Mouse (Mus musculus): ENCODE data around the gene Meis2. TPM values are rescaled to one million over a fixed set of nuclear protein-coding genes. Genes with fewer than 3 reads are reported as not detected.

The Meis2 gene
- polyA plus RNA-seq, 2 experiments from 2014 or later: not detected

- ATAC-seq: no peak
These were observed 126.6 kb downstream of the Meis2 start for GRCm38 (mm10) chr2:115938926-115939563.

- ATAC-seq: no peak
These were observed 127.3 kb downstream of the Meis2 start for GRCm38 (mm10) chr2:115938296-115938695.

- no peak for ATAC-seq
These were observed 127.7 kb downstream of the Meis2 start for GRCm38 (mm10) chr2:115937896-115938295.

- ATAC-seq: no peak
These were observed 128.9 kb downstream of the Meis2 start for GRCm38 (mm10) chr2:115936786-115937185.

- no peak for ATAC-seq
These were observed 131.3 kb downstream of the Meis2 start for GRCm38 (mm10) chr2:115934299-115934698.

- no peak for ATAC-seq
These were observed 132.4 kb downstream of the Meis2 start for GRCm38 (mm10) chr2:115933259-115933658.

GRCm38 (mm10) chr2:115925744-115926143 is 139.9 kb downstream of the Meis2 start:
- no peak for ATAC-seq

- no peak for ATAC-seq
These were observed 141.2 kb downstream of the Meis2 start for GRCm38 (mm10) chr2:115924472-115924871.

GRCm38 (mm10) chr2:115923247-115923646 is 142.4 kb downstream of the Meis2 start:
- no peak for ATAC-seq

- no peak for ATAC-seq
These were observed 144.0 kb downstream of the Meis2 start for GRCm38 (mm10) chr2:115921687-115922086.

- no peak for ATAC-seq
These were observed 145.2 kb downstream of the Meis2 start for GRCm38 (mm10) chr2:115920336-115920951.

- ATAC-seq: no peak
These were observed 146.2 kb downstream of the Meis2 start for GRCm38 (mm10) chr2:115919141-115920071.

GRCm38 (mm10) chr2:115918561-115918960 is 147.1 kb downstream of the Meis2 start:
- ATAC-seq: no peak

GRCm38 (mm10) chr2:115914539-115914938 is 151.1 kb downstream of the Meis2 start:
- no peak for ATAC-seq

GRCm38 (mm10) chr2:115912948-115913529 is 152.6 kb downstream of the Meis2 start:
- no peak for ATAC-seq

- ATAC-seq: no peak
These were observed 153.6 kb downstream of the Meis2 start for GRCm38 (mm10) chr2:115911913-115912642.

- ATAC-seq: no peak
These were observed 155.4 kb downstream of the Meis2 start for GRCm38 (mm10) chr2:115910217-115910616.

- no peak for ATAC-seq
These were observed 164.6 kb downstream of the Meis2 start for GRCm38 (mm10) chr2:115901007-115901406.

GRCm38 (mm10) chr2:115897559-115897958 is 168.1 kb downstream of the Meis2 start:
- no peak for ATAC-seq

GRCm38 (mm10) chr2:115897001-115897400 is 168.6 kb downstream of the Meis2 start:
- no peak for ATAC-seq

- ATAC-seq: no peak
These were observed 169.9 kb downstream of the Meis2 start for GRCm38 (mm10) chr2:115895717-115896116.

GRCm38 (mm10) chr2:115895256-115895655 is 170.4 kb downstream of the Meis2 start:
- ATAC-seq: no peak
